In the genomic region with DNA sequence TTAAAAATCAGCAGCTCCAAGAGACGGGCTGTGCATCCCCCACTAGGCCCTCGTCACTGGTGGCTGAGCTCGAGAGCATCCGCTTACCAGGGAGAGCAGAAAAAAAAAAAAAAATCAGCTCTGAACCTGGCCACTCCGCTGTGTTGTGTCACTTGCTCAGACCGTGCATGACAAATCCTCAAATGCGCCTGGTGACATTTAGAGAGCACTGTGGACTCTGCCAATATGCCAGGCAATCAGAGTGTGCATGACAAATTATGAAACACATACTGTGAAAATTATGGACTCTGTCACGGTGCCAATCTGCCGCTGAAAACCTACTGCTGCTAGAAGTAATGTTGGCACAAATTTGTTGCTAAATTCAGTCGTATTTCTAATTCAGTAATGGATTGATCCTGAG, we compare ENCODE assay signal across 9 mouse cellular contexts.
DNase-seq lines count a peak whose midpoint lies in the region; ATAC-seq lines count a peak whose summit lies in the region.
"Had no signal": no experiment of that assay in that cellular context is flagged by ENCODE, and none has a peak within 500 bp of the region (broad histone marks: within the 10 kb centered on the region; RNA-seq: fewer than 3 reads in every experiment).

No protein-coding gene starts in this region.

- WGBS in neural tube, embryonic 12.5 days: 58% methylated on average over 10 of the region's 10 CpGs
- WGBS in forebrain, embryonic 16.5 days: 22% methylated on average over 10 of the region's 10 CpGs

- no peaks in the 10 kb centered on the region; the same call in 1 of the 2 replicates for H3K4me1 ChIP-seq in neural tube, embryonic 12.5 days
- peaks cover 22% of the 10 kb centered on the region for H3K4me1 ChIP-seq in forebrain, embryonic 16.5 days (replicated peaks; ENCODE audit: control insufficient read depth, insufficient read depth, low read length)

- DNase-seq in neural tube, embryonic 10.5 days (ENCODE audit: extremely low spot score, low spot score): no peak
- peak; percentile 28 to 33 for DNase-seq in left cerebral cortex, adult 18-20 months (ENCODE audit: low spot score in 2 of 2)
- no peak for DNase-seq in ovary, postnatal 36 days (ENCODE audit: low spot score)
- DNase-seq in liver (no peak), MN1 (ENCODE audit: low spot score) (no peak)
- no peak for DNase-seq in spleen, adult 18-20 months

- no peak overlapping the region for H3K27ac ChIP-seq in neural tube, embryonic 12.5 days
- H3K27ac ChIP-seq in forebrain, embryonic 16.5 days (ENCODE audit: low read length): peak overlapping the region; percentile 67

- no peak overlapping the region for H3K4me3 ChIP-seq in neural tube, embryonic 12.5 days
- no peak overlapping the region for H3K4me3 ChIP-seq in forebrain, embryonic 16.5 days (replicated peaks; ENCODE audit: low read length)
- H3K4me3 ChIP-seq: megakaryocyte, embryonic 14.5 days had no signal

- H3K9me3 ChIP-seq in neural tube, embryonic 12.5 days: no peaks in the 10 kb centered on the region
- H3K9me3 ChIP-seq in forebrain, embryonic 16.5 days (ENCODE audit: control insufficient read depth, low read length): no peaks in the 10 kb centered on the region
- H3K9me3 ChIP-seq: megakaryocyte, embryonic 14.5 days had no signal

- peak; percentile 74 for ATAC-seq in neural tube, embryonic 12.5 days (ENCODE audit: low FRiP score, low read depth)
- ATAC-seq in forebrain, embryonic 16.5 days: peak; percentile 78

- no peaks in the 10 kb centered on the region for H3K27me3 ChIP-seq in neural tube, embryonic 12.5 days (replicated peaks)
- H3K27me3 ChIP-seq in forebrain, embryonic 16.5 days (replicated peaks; ENCODE audit: control insufficient read depth, insufficient read depth, low read length): no peaks in the 10 kb centered on the region
- H3K27me3 ChIP-seq: megakaryocyte, embryonic 14.5 days had no signal

- H3K9ac ChIP-seq in neural tube, embryonic 12.5 days: no peak overlapping the region
- H3K9ac ChIP-seq in forebrain, embryonic 16.5 days (replicated peaks; ENCODE audit: low read depth, low read length): no peak overlapping the region

- H3K4me2 ChIP-seq in neural tube, embryonic 12.5 days (replicated peaks): no peak overlapping the region
- peak overlapping the region; percentile 20; the same call in 1 of the 2 replicates for H3K4me2 ChIP-seq in forebrain, embryonic 16.5 days (ENCODE audit: low read length)

- H3K36me3 ChIP-seq in neural tube, embryonic 12.5 days: no peaks in the 10 kb centered on the region
- H3K36me3 ChIP-seq in forebrain, embryonic 16.5 days (ENCODE audit: control insufficient read depth, insufficient read depth): no peaks in the 10 kb centered on the region

Comparison
In these comparisons a context has a peak if more than half of its experiments do, and no peak if none do; other contexts are left out.
1. DNase-seq: peak in left cerebral cortex, adult 18-20 months (2 of 2); none in neural tube, embryonic 10.5 days (single experiment), ovary, postnatal 36 days (single experiment), liver (single experiment), spleen, adult 18-20 months (0 of 2) and MN1 (single experiment).